Mouse (Mus musculus): Measurements from ENCODE around the gene Iqschfp. TPM values are rescaled to one million over a fixed set of nuclear protein-coding genes. Genes with fewer than 3 reads are reported as not detected.

The Iqschfp gene
- polyA plus RNA-seq, 2 experiments, result 0.33 TPM; not detected in 1

DNA sequence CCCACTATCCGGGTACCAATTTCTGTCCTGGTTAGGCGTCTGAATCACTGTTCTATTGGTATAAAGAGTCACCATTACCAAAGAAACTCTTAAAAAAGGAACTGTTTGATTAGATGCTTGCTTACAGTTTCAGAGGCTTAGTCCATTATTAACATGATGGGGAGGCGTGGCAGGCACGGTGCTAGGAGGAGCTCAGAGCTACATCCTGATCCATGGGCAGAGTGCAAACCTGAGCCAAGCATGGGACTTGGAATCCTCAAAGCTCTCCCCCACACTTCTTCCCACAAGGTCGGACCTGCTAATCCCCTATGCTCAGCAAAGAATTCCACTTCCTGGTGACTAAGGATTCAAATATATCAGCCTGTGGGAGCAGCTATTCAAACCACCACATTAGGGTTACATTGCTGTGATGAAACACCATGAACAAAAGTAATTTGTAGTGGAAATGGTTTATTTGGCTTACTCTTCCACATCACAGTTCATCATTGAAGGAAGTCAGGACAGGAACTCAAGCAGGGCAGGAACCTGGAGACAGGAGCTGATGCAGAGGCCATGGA lies 777.5 kb downstream of the Iqschfp start:
- H3K27ac ChIP-seq (replicated peaks; ENCODE audit: low read depth, low read length), result no peak overlapping the region
- TF ChIP-seq POLR2A (IDR thresholded peaks at IDR 0.05; ENCODE audit: borderline replicate concordance, extremely low read depth, insufficient read depth, insufficient read length), result no peak
- H3K27me3 ChIP-seq (ENCODE audit: control insufficient read depth, insufficient read depth, low read length), result no peaks in the 10 kb centered on the region
- H3K4me1 ChIP-seq (ENCODE audit: control insufficient read depth, insufficient read depth, low read length), result no peaks in the 10 kb centered on the region
- 78% methylated on average over 5 of the region's 5 CpGs for WGBS
- no peak for DNase-seq (ENCODE audit: low spot score)
- H3K9ac ChIP-seq (ENCODE audit: low read depth, low read length, severe bottlenecking), result no peak overlapping the region
- ATAC-seq (ENCODE audit: low FRiP score, low read depth), result no peak
- no peak overlapping the region for H3K4me2 ChIP-seq (replicated peaks; ENCODE audit: low read depth, low read length, severe bottlenecking)
- no peaks in the 10 kb centered on the region for H3K36me3 ChIP-seq (ENCODE audit: control insufficient read depth, insufficient read depth, low read length)
- no peaks in the 10 kb centered on the region for H3K9me3 ChIP-seq (ENCODE audit: control insufficient read depth, low read length)
- H3K4me3 ChIP-seq (replicated peaks; ENCODE audit: low read length), result no peak overlapping the region

DNA sequence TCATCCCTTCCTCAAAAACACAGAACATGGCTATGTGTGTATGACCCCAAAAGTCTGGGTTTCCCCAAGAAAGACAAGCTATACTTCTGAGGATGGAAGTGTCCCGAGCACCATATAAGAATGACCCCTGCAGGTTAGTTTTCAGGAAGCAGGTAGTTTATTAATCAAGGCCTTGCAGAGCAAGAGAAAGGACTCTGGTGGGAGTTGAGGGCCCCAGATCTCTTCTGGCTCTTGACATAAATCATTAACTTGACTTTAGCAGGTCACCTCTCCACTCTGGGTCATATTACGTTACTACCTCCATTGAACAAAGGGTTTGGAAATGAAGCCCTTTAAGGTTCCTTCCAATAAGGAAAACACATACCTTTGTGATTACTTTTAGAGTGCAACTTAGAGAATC lies 782.7 kb downstream of the Iqschfp start:
- Histone ChIP-seq H3K9me3 (ENCODE audit: control insufficient read depth, low read length) (no peaks in the 10 kb centered on the region), H3K27me3 (ENCODE audit: control insufficient read depth, insufficient read depth, low read length) (no peaks in the 10 kb centered on the region), H3K4me2 (replicated peaks; ENCODE audit: low read depth, low read length, severe bottlenecking) (no peak overlapping the region), H3K4me3 (replicated peaks; ENCODE audit: low read length) (no peak overlapping the region), H3K4me1 (ENCODE audit: control insufficient read depth, insufficient read depth, low read length) (peaks cover 6% of the 10 kb centered on the region; the same call in 1 of the 2 replicates), H3K27ac (replicated peaks; ENCODE audit: low read depth, low read length) (no peak overlapping the region), H3K9ac (ENCODE audit: low read depth, low read length, severe bottlenecking) (no peak overlapping the region), H3K36me3 (ENCODE audit: control insufficient read depth, insufficient read depth, low read length) (no peaks in the 10 kb centered on the region)
- DNase-seq (ENCODE audit: low spot score), result no peak
- TF ChIP-seq POLR2A (IDR thresholded peaks at IDR 0.05; ENCODE audit: borderline replicate concordance, extremely low read depth, insufficient read depth, insufficient read length), result no peak
- WGBS, result 70% methylated on average over 2 of the region's 2 CpGs
- no peak for ATAC-seq (ENCODE audit: low FRiP score, low read depth)

DNA sequence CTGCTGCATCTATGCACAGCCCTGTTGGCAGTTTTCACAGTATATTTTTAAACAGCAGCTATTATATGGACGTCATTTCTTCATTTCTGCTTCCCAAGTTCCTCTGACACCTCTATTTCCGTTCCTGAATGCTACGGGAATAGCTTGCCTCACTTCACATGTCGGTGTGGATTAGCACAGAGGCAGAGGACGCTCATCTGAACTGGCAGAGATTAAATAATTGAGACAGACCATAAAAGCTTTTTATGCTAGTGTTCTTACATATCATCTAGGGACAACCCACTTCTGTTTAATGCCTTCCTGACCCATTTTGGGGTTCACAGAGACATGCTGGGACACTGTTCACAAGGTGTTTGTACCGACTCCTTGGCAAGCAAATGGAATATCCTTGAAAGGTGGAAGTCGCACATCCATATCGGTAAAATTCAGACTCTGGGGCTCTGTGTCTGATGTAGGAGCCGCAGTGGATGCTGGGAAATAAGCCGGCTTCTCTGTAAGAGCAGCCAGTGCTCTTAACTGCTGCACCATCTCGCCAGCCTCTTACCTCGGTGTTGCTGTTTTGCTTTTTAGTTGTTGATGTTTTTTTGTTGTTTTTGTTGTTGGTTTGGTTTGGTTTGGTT lies 783.3 kb downstream of the Iqschfp start:
- H3K4me3 ChIP-seq (replicated peaks; ENCODE audit: low read length), result no peak overlapping the region
- no peak overlapping the region for H3K9ac ChIP-seq (ENCODE audit: low read depth, low read length, severe bottlenecking)
- H3K27me3 ChIP-seq (ENCODE audit: control insufficient read depth, insufficient read depth, low read length), result no peaks in the 10 kb centered on the region
- peaks cover 6% of the 10 kb centered on the region; the same call in 1 of the 2 replicates for H3K4me1 ChIP-seq (ENCODE audit: control insufficient read depth, insufficient read depth, low read length)
- H3K4me2 ChIP-seq (replicated peaks; ENCODE audit: low read depth, low read length, severe bottlenecking), result no peak overlapping the region
- ATAC-seq (ENCODE audit: low FRiP score, low read depth) (no peak), DNase-seq (ENCODE audit: low spot score) (no peak)
- no peak overlapping the region for H3K27ac ChIP-seq (replicated peaks; ENCODE audit: low read depth, low read length)
- WGBS, result 91% methylated on average over 12 of the region's 12 CpGs
- no peak for TF ChIP-seq POLR2A (IDR thresholded peaks at IDR 0.05; ENCODE audit: borderline replicate concordance, extremely low read depth, insufficient read depth, insufficient read length)
- no peaks in the 10 kb centered on the region for H3K36me3 ChIP-seq (ENCODE audit: control insufficient read depth, insufficient read depth, low read length)
- H3K9me3 ChIP-seq (ENCODE audit: control insufficient read depth, low read length), result no peaks in the 10 kb centered on the region

Other genes starting within 250 kb of the Iqschfp start
- not detected in 2 replicates for gene Iqcj, start within 50 bp of the Iqschfp start, polyA plus RNA-seq (2012; rRNA removed)
- gene Iqcj, start within 50 bp of the Iqschfp start, polyA plus RNA-seq (2014; fragmentation: Nextera tagmentation; extraction: Ambion mirVana), result not detected in 2 replicates
- gene Schip1, start 172.6 kb downstream of the Iqschfp start, polyA plus RNA-seq (2012; rRNA removed), result 8.9 and 12.1 TPM in 2 replicates
- 17.4 and 18.9 TPM in 2 replicates for gene Schip1, start 172.6 kb downstream of the Iqschfp start, polyA plus RNA-seq (2014; fragmentation: Nextera tagmentation; extraction: Ambion mirVana)

All from limb, embryonic 14.5 days (tissue).